In genomic region chr2:69215242-69215641, GRCm38 (mm10) we compare ENCODE assay signal across 32 mouse cellular contexts. TPM values are rescaled to one million over a fixed set of nuclear protein-coding genes. Genes with fewer than 3 reads are reported as not detected.
DNase-seq lines count a peak whose midpoint lies in the region; ATAC-seq and TF ChIP-seq lines count a peak whose summit lies in the region.
"Had no signal": no experiment of that assay in that cellular context is flagged by ENCODE, and none has a peak within 500 bp of the region (broad histone marks: within the 10 kb centered on the region; RNA-seq: fewer than 3 reads in every experiment).

No protein-coding gene starts in this region.

- in situ Hi-C loops in Patski (cut with MboI; ENCODE audit: low pct_unique_long_range_greater_than_20kb) = no loop called here

- no peak overlapping the region for H3K9ac ChIP-seq in embryonic facial prominence, embryonic 12.5 days
- H3K9ac ChIP-seq in kidney, embryonic 14.5 days (ENCODE audit: low read depth, low read length) = no peak overlapping the region
- no peak overlapping the region for H3K9ac ChIP-seq in lung, embryonic 14.5 days
- H3K9ac ChIP-seq: forebrain, embryonic 15.5 days; heart, embryonic 12.5 days; liver, embryonic 14.5 days; midbrain, embryonic 12.5 days had no signal

- POLR2A ChIA-PET in Patski (lab: Charles Lee) = no interaction called here

- H3K27me3 ChIP-seq in embryonic facial prominence, embryonic 12.5 days = no peaks in the 10 kb centered on the region
- H3K27me3 ChIP-seq in embryonic facial prominence, embryonic 10.5 days (replicated peaks; ENCODE audit: low read depth, poor library complexity, severe bottlenecking) = no peaks in the 10 kb centered on the region
- H3K27me3 ChIP-seq in kidney, embryonic 14.5 days (ENCODE audit: control insufficient read depth, insufficient read depth, low read length) = no peaks in the 10 kb centered on the region
- no peaks in the 10 kb centered on the region for H3K27me3 ChIP-seq in lung, embryonic 14.5 days (ENCODE audit: insufficient read depth, low read length)
- H3K27me3 ChIP-seq in Patski = no peaks in the 10 kb centered on the region
- no peaks in the 10 kb centered on the region for H3K27me3 ChIP-seq in cerebellum, adult 2 months (ENCODE audit: control insufficient read depth, insufficient read depth, low read length)
- H3K27me3 ChIP-seq: CH12.LX; forebrain, embryonic 15.5 days; heart, embryonic 12.5 days; midbrain, embryonic 12.5 days had no signal

- H3K4me3 ChIP-seq in embryonic facial prominence, embryonic 12.5 days = no peak overlapping the region
- no peak overlapping the region for H3K4me3 ChIP-seq in embryonic facial prominence, embryonic 10.5 days
- no peak overlapping the region for H3K4me3 ChIP-seq in kidney, embryonic 14.5 days (ENCODE audit: low read length)
- no peak overlapping the region for H3K4me3 ChIP-seq in lung, embryonic 14.5 days (ENCODE audit: low read depth, low read length)
- H3K4me3 ChIP-seq in cerebellum, adult 2 months (replicated peaks; ENCODE audit: insufficient read depth, low read depth, low read length) = no peak overlapping the region
- H3K4me3 ChIP-seq: forebrain, embryonic 15.5 days; heart, adult 2 months; heart, embryonic 12.5 days; midbrain, embryonic 12.5 days had no signal

- H3K4me1 ChIP-seq in embryonic facial prominence, embryonic 12.5 days = no peaks in the 10 kb centered on the region
- H3K4me1 ChIP-seq in embryonic facial prominence, embryonic 10.5 days = no peaks in the 10 kb centered on the region
- peaks cover 15% of the 10 kb centered on the region for H3K4me1 ChIP-seq in kidney, embryonic 14.5 days (ENCODE audit: control insufficient read depth, insufficient read depth, low read length)
- H3K4me1 ChIP-seq in lung, embryonic 14.5 days (ENCODE audit: insufficient read depth) = no peaks in the 10 kb centered on the region
- H3K4me1 ChIP-seq in cerebellum, adult 2 months (ENCODE audit: control insufficient read depth, insufficient read depth, low read length) = no peaks in the 10 kb centered on the region
- H3K4me1 ChIP-seq: forebrain, embryonic 15.5 days; heart, embryonic 12.5 days; midbrain, embryonic 12.5 days had no signal

- no peak for DNase-seq in embryonic facial prominence, embryonic 10.5 days (ENCODE audit: low spot score)
- no peak for DNase-seq in kidney, adult 9 months
- peak; percentile 47 for DNase-seq in lung, embryonic 14.5 days
- no peak for DNase-seq in lung, postnatal 14 days
- peak; percentile 72 for DNase-seq in Patski (ENCODE audit: low read depth, low spot score)
- DNase-seq in cerebellum, adult 2 months = no peak
- DNase-seq: adrenal gland, postnatal 14 days; cerebellum, adult 18-20 months; cerebellum, postnatal 14 days; heart, adult 2 months; heart, postnatal 4 days; kidney, postnatal 25 days; left cerebral cortex, postnatal 4 days; liver; lung, adult 2 months; right cerebral cortex, postnatal 4 days; thymus, adult 18-20 months; thymus, postnatal 25 days had no signal

- TF ChIP-seq CTCF in lung, embryonic 14.5 days (IDR thresholded peaks at IDR 0.05; ENCODE audit: low read depth) = no peak
- no peak for TF ChIP-seq CTCF in Patski (IDR thresholded peaks at IDR 0.05)
- TF ChIP-seq CTCF in cerebellum, adult 2 months (IDR thresholded peaks at IDR 0.05; ENCODE audit: borderline replicate concordance, insufficient read depth, low read depth, low read length) = no peak

- 0 out of 2 replicates have a peak, but pooled peaks have one; percentile 3 for ATAC-seq in embryonic facial prominence, embryonic 12.5 days (ENCODE audit: insufficient number of reproducible peaks, insufficient read depth, low FRiP score, low TSS enrichment)
- ATAC-seq in kidney, embryonic 14.5 days (ENCODE audit: low FRiP score, low TSS enrichment) = peak; percentile 61
- ATAC-seq in lung, embryonic 14.5 days (ENCODE audit: insufficient read depth) = no peak
- peak; percentile 44 for ATAC-seq in Patski
- ATAC-seq: forebrain, embryonic 15.5 days; hindbrain, embryonic 16.5 days; intestine, embryonic 16.5 days had no signal

- 74% methylated on average over 7 of the region's 7 CpGs for WGBS in embryonic facial prominence, embryonic 12.5 days
- 91% methylated on average over 7 of the region's 7 CpGs for WGBS in embryonic facial prominence, embryonic 10.5 days
- 27% methylated on average over 7 of the region's 7 CpGs for WGBS in kidney, embryonic 14.5 days
- 43% methylated on average over 7 of the region's 7 CpGs for WGBS in lung, embryonic 14.5 days
- 68% methylated on average over 7 of the region's 7 CpGs for WGBS in cerebellum, adult 2 months

- H3K27ac ChIP-seq in embryonic facial prominence, embryonic 12.5 days = no peak overlapping the region
- no peak overlapping the region for H3K27ac ChIP-seq in embryonic facial prominence, embryonic 10.5 days (replicated peaks)
- peak overlapping the region; percentile 24; the same call in 1 of the 2 replicates for H3K27ac ChIP-seq in kidney, embryonic 14.5 days (ENCODE audit: low read depth, low read length)
- no peak overlapping the region for H3K27ac ChIP-seq in lung, embryonic 14.5 days (ENCODE audit: low read depth)
- no peak overlapping the region for H3K27ac ChIP-seq in cerebellum, adult 2 months (ENCODE audit: insufficient read depth, low read length)
- H3K27ac ChIP-seq: forebrain, embryonic 15.5 days; heart, adult 2 months; liver, embryonic 14.5 days; midbrain, embryonic 12.5 days; stomach, postnatal 0 days had no signal

- CTCF ChIA-PET in Patski (lab: Charles Lee) = no interaction called here

- no peak for TF ChIP-seq POLR2A in cerebellum, adult 2 months (IDR thresholded peaks at IDR 0.05; ENCODE audit: borderline replicate concordance, insufficient read depth, low read length)

- no peaks in the 10 kb centered on the region for H3K9me3 ChIP-seq in embryonic facial prominence, embryonic 12.5 days
- no peaks in the 10 kb centered on the region for H3K9me3 ChIP-seq in embryonic facial prominence, embryonic 10.5 days
- H3K9me3 ChIP-seq in kidney, embryonic 14.5 days (ENCODE audit: control insufficient read depth, low read length) = no peaks in the 10 kb centered on the region
- no peaks in the 10 kb centered on the region for H3K9me3 ChIP-seq in lung, embryonic 14.5 days (ENCODE audit: low read depth, low read length)
- H3K9me3 ChIP-seq: forebrain, embryonic 15.5 days; heart, embryonic 12.5 days; midbrain, embryonic 12.5 days had no signal

- no peak overlapping the region for H3K4me2 ChIP-seq in embryonic facial prominence, embryonic 12.5 days (replicated peaks)
- H3K4me2 ChIP-seq in kidney, embryonic 14.5 days (replicated peaks; ENCODE audit: low read depth, low read length) = no peak overlapping the region
- H3K4me2 ChIP-seq in lung, embryonic 14.5 days = no peak overlapping the region
- H3K4me2 ChIP-seq: forebrain, embryonic 15.5 days; heart, embryonic 12.5 days; midbrain, embryonic 12.5 days had no signal

- H3K36me3 ChIP-seq in embryonic facial prominence, embryonic 12.5 days = no peaks in the 10 kb centered on the region
- no peaks in the 10 kb centered on the region for H3K36me3 ChIP-seq in embryonic facial prominence, embryonic 10.5 days (replicated peaks)
- H3K36me3 ChIP-seq in kidney, embryonic 14.5 days (ENCODE audit: control insufficient read depth, insufficient read depth, low read length) = no peaks in the 10 kb centered on the region
- H3K36me3 ChIP-seq in lung, embryonic 14.5 days (ENCODE audit: insufficient read depth) = no peaks in the 10 kb centered on the region
- H3K36me3 ChIP-seq: forebrain, embryonic 15.5 days; heart, embryonic 12.5 days; midbrain, embryonic 12.5 days had no signal

RNA-seq across cellular contexts. Expression of gene G6pc2, which starts 4.4 kb away (rescaled TPM):
- 0.10 TPM in 1 of 2 replicates, not detected in the other for polyA plus RNA-seq in embryonic facial prominence, embryonic 12.5 days (2016; fragmentation: Nextera tagmentation; extraction: Ambion mirVana)
- not detected in 2 replicates for polyA plus RNA-seq in embryonic facial prominence, embryonic 10.5 days (2016; fragmentation: Nextera tagmentation; extraction: Ambion mirVana)
- 3.8 and 5.0 TPM in 2 replicates for polyA plus RNA-seq in kidney, embryonic 14.5 days (2014; fragmentation: Nextera tagmentation; extraction: Ambion mirVana)
- not detected in 2 replicates for polyA plus RNA-seq in lung, embryonic 14.5 days (2014; fragmentation: Nextera tagmentation; extraction: Ambion mirVana)
- 0.15 TPM for polyA plus RNA-seq in Patski (2021)
- polyA plus RNA-seq in cerebellum, adult 2 months (2012; rRNA removed) = not detected in 2 replicates
- polyA plus RNA-seq: C2C12; cortical plate, adult 2 months; forebrain, embryonic 15.5 days; heart, adult 2 months; heart, embryonic 12.5 days; heart, postnatal 0 days; liver, embryonic 14.5 days; lung, adult 2 months; spleen, adult 2 months; stomach, postnatal 0 days had no signal

RNA-seq across cellular contexts. Expression of gene Spc25, which starts 9.2 kb away (rescaled TPM):
- polyA plus RNA-seq in embryonic facial prominence, embryonic 12.5 days (2016; fragmentation: Nextera tagmentation; extraction: Ambion mirVana) = 167 and 175 TPM in 2 replicates
- polyA plus RNA-seq in embryonic facial prominence, embryonic 10.5 days (2016; fragmentation: Nextera tagmentation; extraction: Ambion mirVana) = 189 and 199 TPM in 2 replicates
- 268 and 319 TPM in 2 replicates for polyA plus RNA-seq in kidney, embryonic 14.5 days (2014; fragmentation: Nextera tagmentation; extraction: Ambion mirVana)
- polyA plus RNA-seq in lung, embryonic 14.5 days (2014; fragmentation: Nextera tagmentation; extraction: Ambion mirVana) = 192 and 198 TPM in 2 replicates
- polyA plus RNA-seq in Patski (2021) = 47.6 TPM
- 0.49 and 0.54 TPM in 2 replicates for polyA plus RNA-seq in cerebellum, adult 2 months (2012; rRNA removed)

Comparison
In these comparisons a context has a peak if more than half of its experiments do, and no peak if none do; other contexts are left out.
1. DNase-seq: peak in lung, embryonic 14.5 days (single experiment) and Patski (single experiment); none in embryonic facial prominence, embryonic 10.5 days (single experiment), kidney, adult 9 months (single experiment), lung, postnatal 14 days (single experiment) and cerebellum, adult 2 months (0 of 2).
2. RNA of gene Spc25, which starts 9.2 kb away (polyA plus RNA-seq): 268 to 319 TPM in kidney, embryonic 14.5 days, 192 to 198 TPM in lung, embryonic 14.5 days, 189 to 199 TPM in embryonic facial prominence, embryonic 10.5 days, 167 to 175 TPM in embryonic facial prominence, embryonic 12.5 days and 47.6 TPM in Patski (single experiment); 0.49 to 0.54 TPM in cerebellum, adult 2 months; every median in the first group is over 10 times any median in the second.